Mouse (Mus musculus): ENCODE results near the gene Ptpn6. TPM values are rescaled to one million over a fixed set of nuclear protein-coding genes. Genes with fewer than 3 reads are reported as not detected.

The Ptpn6 gene
- total RNA-seq, 2 experiments from 2014 or later = 0.61 to 0.87 TPM

DNA sequence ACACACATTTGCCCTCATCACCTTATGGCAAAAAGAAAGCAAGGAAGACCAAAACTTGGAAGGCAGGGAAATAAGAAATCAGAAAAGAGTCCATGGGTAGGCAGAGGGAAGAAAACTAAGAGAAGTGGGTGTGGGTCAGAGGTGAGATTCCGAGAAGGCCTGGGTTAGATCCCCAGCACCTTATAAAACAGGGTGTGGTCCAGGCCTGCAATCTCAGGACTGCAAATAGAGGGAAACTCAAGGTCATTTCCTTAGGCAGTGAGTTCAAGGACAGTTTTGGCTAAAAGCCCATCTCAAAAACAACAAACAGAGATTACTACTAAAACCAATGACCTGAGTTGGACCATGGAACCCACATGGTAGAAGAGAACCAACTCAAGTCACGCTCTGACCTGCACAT is 15.3 kb upstream of the Ptpn6 start:
- no peak for DNase-seq
- Histone ChIP-seq H3K27ac (no peak overlapping the region), H3K4me3 (no peak overlapping the region)
- intact Hi-C loops (cut with DNase I) = no loop called here
- TF ChIP-seq CTCF (IDR thresholded peaks at IDR 0.05) = no peak

GRCm38 (mm10) chr6:124750405-124750804 is 11.9 kb upstream of the Ptpn6 start:
- TF ChIP-seq CTCF (IDR thresholded peaks at IDR 0.05) = no peak
- no peak for DNase-seq
- Histone ChIP-seq H3K27ac (no peak overlapping the region), H3K4me3 (no peak overlapping the region)
- intact Hi-C loops (cut with DNase I) = no loop called here

GRCm38 (mm10) chr6:124746654-124747632 is 8.4 kb upstream of the Ptpn6 start:
- Histone ChIP-seq H3K4me3 (peak overlapping the region; percentile 86), H3K27ac (peak overlapping the region; percentile 98; the same call in 1 of the 2 replicates)
- DNase-seq = peak; percentile 36
- intact Hi-C loops (cut with DNase I) = loop anchor here (10.0 kb wide), 1 partner anchor 332 kb away; the partner anchor contains the start of gene Pex5
- no peak for TF ChIP-seq CTCF (IDR thresholded peaks at IDR 0.05)

DNA sequence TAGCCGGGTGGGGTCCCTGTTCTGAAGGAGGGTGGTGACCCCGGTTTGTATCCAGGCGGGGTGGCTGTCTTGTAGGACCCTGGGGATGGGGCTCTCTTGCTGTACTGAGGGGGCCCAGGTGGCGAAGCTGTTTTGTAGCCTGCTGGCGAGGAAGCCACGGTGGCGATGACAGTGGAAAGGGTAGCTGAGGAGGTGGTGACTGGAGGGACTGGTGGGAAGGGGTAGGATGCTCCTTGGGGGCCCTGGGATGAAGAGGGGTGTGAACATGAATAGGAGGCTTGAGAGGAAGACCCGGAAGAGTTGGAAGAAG is 7.7 kb upstream of the Ptpn6 start:
- no peak for TF ChIP-seq CTCF (IDR thresholded peaks at IDR 0.05)
- Histone ChIP-seq H3K27ac (peak overlapping the region; percentile 98), H3K4me3 (peak overlapping the region; percentile 86)
- no peak for DNase-seq
- intact Hi-C loops (cut with DNase I) = loop anchor here (10.0 kb wide), 1 partner anchor 331 kb away; the partner anchor contains the start of gene Pex5

- peak overlapping the region; percentile 98 for H3K27ac ChIP-seq
- peak; percentile 97 for DNase-seq
- peak; percentile 98 for TF ChIP-seq CTCF (IDR thresholded peaks at IDR 0.05)
- intact Hi-C loops (cut with DNase I) = loop anchor here (10.0 kb wide), 1 partner anchor 331 kb away; the partner anchor contains the start of gene Pex5
- H3K4me3 ChIP-seq = peak overlapping the region; percentile 86
Observed at GRCm38 (mm10) chr6:124745490-124746295, 7.2 kb upstream of the Ptpn6 start.

DNA sequence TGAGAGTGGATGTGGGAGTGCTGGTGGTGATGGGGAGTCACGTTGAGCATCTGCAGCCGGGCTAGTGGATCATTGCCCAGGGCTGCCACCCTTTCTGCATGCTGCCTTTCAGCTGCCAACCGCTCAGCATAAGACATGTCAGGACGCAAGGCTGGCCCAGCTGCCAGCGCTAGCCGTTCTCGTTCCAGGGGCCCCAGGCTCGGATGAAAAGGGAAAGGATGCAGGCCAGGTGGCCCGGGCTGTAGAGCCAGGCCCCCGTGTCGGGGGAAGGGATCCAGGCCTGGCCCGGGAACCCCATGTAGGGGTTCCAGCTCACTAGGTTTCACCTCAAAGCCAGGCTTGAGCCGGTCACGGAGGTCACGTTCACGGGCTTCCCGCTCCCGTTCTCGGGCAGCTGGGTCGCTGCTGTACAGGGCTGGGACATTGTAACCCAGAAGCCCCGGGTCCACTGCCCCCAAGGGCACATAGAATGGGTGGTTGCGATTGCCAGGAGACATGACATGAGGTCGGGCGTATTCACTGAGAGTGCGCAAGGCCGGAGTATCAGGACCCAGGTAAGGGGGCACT is 6.3 kb upstream of the Ptpn6 start:
- Histone ChIP-seq H3K27ac (peak overlapping the region; percentile 98), H3K4me3 (peak overlapping the region; percentile 86)
- intact Hi-C loops (cut with DNase I) = loop anchor here (1.0 to 10.0 kb wide), 3 partner anchors 33 to 330 kb away; partner anchors contain the start of genes Emg1, Lpcat3, Pex5 and Phb2
- no peak for TF ChIP-seq CTCF (IDR thresholded peaks at IDR 0.05)
- peak; percentile 52 for DNase-seq

GRCm38 (mm10) chr6:124743647-124744046 is 5.1 kb upstream of the Ptpn6 start:
- intact Hi-C loops (cut with DNase I) = loop anchor here (1.0 to 10.0 kb wide), 3 partner anchors 31 to 329 kb away; partner anchors contain the start of genes Emg1, Lpcat3, Pex5 and Phb2
- no peak for TF ChIP-seq CTCF (IDR thresholded peaks at IDR 0.05)
- H3K4me3 ChIP-seq = no peak overlapping the region
- no peak for DNase-seq
- no peak overlapping the region for H3K27ac ChIP-seq

DNA sequence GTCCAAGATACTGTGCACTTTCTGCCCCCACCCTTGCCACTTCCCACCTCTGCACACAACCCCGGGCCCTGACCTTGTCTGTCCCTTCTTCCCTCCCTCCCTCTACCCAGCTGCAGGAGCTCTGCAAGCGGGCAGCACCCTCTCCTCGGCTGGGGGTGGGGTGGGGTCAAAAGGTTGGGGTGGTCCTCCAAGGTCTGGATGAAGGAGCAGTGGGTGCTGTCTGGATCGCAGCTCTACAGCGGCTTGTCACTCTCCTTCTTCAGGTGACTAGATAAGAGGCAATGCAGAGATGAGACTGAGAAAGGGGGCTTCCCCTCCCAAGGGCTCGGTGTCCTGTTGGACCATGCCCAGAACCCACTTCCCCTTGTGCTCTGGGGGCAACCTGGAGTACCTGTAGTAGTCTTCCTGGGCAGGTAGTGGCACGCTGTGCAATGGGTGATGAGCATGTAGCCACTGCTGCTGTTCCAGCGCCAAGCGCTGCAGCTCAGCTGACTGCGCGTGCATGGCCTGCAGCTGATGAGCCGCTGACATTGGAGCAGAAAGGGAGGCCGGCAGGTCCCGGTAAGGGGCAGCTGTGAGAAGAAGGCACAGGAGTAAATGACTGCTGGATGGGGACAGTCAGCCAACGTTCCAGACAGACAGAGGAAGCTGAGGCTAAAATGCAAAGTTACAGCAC is 4.5 kb upstream of the Ptpn6 start:
- intact Hi-C loops (cut with DNase I) = loop anchor here (5.0 to 10.0 kb wide), 2 partner anchors 81 to 328 kb away; partner anchors contain the start of genes Lpcat3 and Pex5
- no peak for TF ChIP-seq CTCF (IDR thresholded peaks at IDR 0.05)

GRCm38 (mm10) chr6:124741842-124742241 is 3.3 kb upstream of the Ptpn6 start:
- Histone ChIP-seq H3K4me3 (peak overlapping the region; percentile 77), H3K27ac (peak overlapping the region; percentile 97)
- intact Hi-C loops (cut with DNase I) = loop anchor here (5.0 to 10.0 kb wide), 2 partner anchors 80 to 327 kb away; partner anchors contain the start of genes Lpcat3 and Pex5
- no peak for DNase-seq
- TF ChIP-seq CTCF (IDR thresholded peaks at IDR 0.05) = no peak

More for the DNA sequence above, 4.5 kb upstream of the Ptpn6 start:
- Histone ChIP-seq H3K4me3 (no peak overlapping the region), H3K27ac (no peak overlapping the region)
- no peak for DNase-seq

DNA sequence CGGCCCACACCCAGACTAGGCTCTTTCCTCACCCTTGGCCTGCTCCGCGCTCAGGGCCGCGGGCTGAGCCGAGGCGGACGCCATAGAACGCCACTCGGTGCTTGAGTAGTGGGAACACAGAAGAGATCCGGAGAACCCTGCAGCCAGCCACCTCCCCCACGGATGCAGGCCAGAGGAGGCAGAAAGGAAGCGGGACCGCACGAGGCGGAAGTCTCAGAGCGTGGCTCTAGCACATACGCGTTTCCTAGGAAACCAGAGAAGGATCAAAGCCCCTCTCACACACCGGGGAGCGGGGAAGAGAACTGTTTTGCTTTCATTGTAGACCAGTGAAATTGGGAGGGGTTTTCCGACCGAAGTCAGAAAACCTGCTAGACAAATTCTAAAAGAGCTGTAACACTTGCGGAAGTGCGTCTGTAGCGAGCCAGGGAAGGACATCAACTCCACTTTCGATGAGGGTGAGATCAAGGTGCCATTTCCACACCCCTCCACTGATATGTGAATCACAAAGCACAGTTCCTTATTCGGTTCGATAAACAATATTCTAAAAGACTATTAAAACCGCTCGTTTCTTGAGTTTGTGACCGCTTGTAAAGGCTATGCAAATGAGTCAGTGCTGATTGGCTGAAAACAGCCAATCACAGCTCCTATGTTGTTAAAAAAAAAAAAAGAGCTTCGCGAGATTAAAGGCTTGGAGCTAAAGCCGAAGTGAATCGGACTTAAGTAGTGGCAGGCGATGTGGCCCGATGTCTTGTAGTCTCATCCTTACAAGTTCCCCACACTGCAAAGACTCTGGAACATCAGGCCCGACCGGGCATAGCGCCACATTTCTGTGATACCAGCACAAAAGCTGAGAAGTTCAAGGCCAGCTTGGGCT is 2.6 kb upstream of the Ptpn6 start, which contains the start of gene Grcc10:
Gene Grcc10, minus strand, starts transcription at position 487 of the 874 bp plus-strand sequence.
- intact Hi-C loops (cut with DNase I) = loop anchor here (1.0 to 10.0 kb wide), 3 partner anchors 79 to 326 kb away; partner anchors contain the start of genes Lpcat3 and Pex5
- H3K27ac ChIP-seq = peak within 1 kb of the TSS; percentile 97
- peak within 1 kb of the TSS; percentile 77 for H3K4me3 ChIP-seq
- TF ChIP-seq CTCF (IDR thresholded peaks at IDR 0.05) = no peak
- peak; percentile 88 for DNase-seq
